Mouse (Mus musculus) cerebellum, postnatal 14 days (tissue): Measurements from ENCODE around the gene Epha2.

ENCODE experiments used
- DNase-seq, 2 experiments: peaks; one replicate each; pipeline ENCODE4 v3.0.0; 2021; ENCODE audit warnings: mixed read lengths in 2 of 2

Epha2 gene

GRCm38 (mm10) chr4:141335263-141335796, 34.3 kb downstream of the Epha2 start:
- DNase-seq: no peak

- no peak for DNase-seq
Observed at GRCm38 (mm10) chr4:141336196-141336595, 35.2 kb downstream of the Epha2 start.

- no peak for DNase-seq
Observed at GRCm38 (mm10) chr4:141337986-141338385, 36.9 kb downstream of the Epha2 start.

GRCm38 (mm10) chr4:141338853-141339252, 37.8 kb downstream of the Epha2 start:
- no peak for DNase-seq

GRCm38 (mm10) chr4:141341477-141341876, 40.4 kb downstream of the Epha2 start:
- DNase-seq: no peak

- DNase-seq: no peak
Observed at GRCm38 (mm10) chr4:141343515-141343914, 42.5 kb downstream of the Epha2 start.

GRCm38 (mm10) chr4:141345219-141345618, 44.2 kb downstream of the Epha2 start:
- DNase-seq: no peak

- peak in 1 of 2 experiments; percentile 41 for DNase-seq
Observed at GRCm38 (mm10) chr4:141347365-141347797, 46.3 kb downstream of the Epha2 start.

- peak in 1 of 2 experiments; percentile 48 for DNase-seq
Observed at GRCm38 (mm10) chr4:141348616-141349015, 47.6 kb downstream of the Epha2 start.

- no peak for DNase-seq
Observed at GRCm38 (mm10) chr4:141350015-141350414, 49.0 kb downstream of the Epha2 start.

GRCm38 (mm10) chr4:141351972-141352371, 50.9 kb downstream of the Epha2 start:
- no peak for DNase-seq

- no peak for DNase-seq
Observed at GRCm38 (mm10) chr4:141352986-141353385, 51.9 kb downstream of the Epha2 start.

- no peak for DNase-seq
Observed at GRCm38 (mm10) chr4:141353868-141354267, 52.8 kb downstream of the Epha2 start.

GRCm38 (mm10) chr4:141357811-141358210, 56.8 kb downstream of the Epha2 start:
- no peak for DNase-seq

GRCm38 (mm10) chr4:141359222-141359621, 58.2 kb downstream of the Epha2 start:
- no peak for DNase-seq

GRCm38 (mm10) chr4:141360846-141361245, 59.8 kb downstream of the Epha2 start:
- peak in 1 of 2 experiments; percentile 53 for DNase-seq

GRCm38 (mm10) chr4:141362937-141363548, 62.0 kb downstream of the Epha2 start:
- peak; percentile 90 to 93 for DNase-seq

GRCm38 (mm10) chr4:141365126-141365525, 64.1 kb downstream of the Epha2 start:
- no peak for DNase-seq

GRCm38 (mm10) chr4:141365876-141366275, 64.8 kb downstream of the Epha2 start:
- DNase-seq: no peak

GRCm38 (mm10) chr4:141367997-141368791, 67.2 kb downstream of the Epha2 start, which contains the start of gene Fam131c:
Gene Fam131c, plus strand, starts transcription at chr4:141368220.
- DNase-seq: peak; percentile 38 to 54

- DNase-seq: no peak
Observed at GRCm38 (mm10) chr4:141372426-141372825, 71.4 kb downstream of the Epha2 start.
